Mouse (Mus musculus): ENCODE results near the gene Tbp. TPM values are rescaled to one million over a fixed set of nuclear protein-coding genes. Genes with fewer than 3 reads are reported as not detected.

Tbp gene
- polyA plus RNA-seq, 1 experiment from 2014 or later: 76.7 TPM

DNA sequence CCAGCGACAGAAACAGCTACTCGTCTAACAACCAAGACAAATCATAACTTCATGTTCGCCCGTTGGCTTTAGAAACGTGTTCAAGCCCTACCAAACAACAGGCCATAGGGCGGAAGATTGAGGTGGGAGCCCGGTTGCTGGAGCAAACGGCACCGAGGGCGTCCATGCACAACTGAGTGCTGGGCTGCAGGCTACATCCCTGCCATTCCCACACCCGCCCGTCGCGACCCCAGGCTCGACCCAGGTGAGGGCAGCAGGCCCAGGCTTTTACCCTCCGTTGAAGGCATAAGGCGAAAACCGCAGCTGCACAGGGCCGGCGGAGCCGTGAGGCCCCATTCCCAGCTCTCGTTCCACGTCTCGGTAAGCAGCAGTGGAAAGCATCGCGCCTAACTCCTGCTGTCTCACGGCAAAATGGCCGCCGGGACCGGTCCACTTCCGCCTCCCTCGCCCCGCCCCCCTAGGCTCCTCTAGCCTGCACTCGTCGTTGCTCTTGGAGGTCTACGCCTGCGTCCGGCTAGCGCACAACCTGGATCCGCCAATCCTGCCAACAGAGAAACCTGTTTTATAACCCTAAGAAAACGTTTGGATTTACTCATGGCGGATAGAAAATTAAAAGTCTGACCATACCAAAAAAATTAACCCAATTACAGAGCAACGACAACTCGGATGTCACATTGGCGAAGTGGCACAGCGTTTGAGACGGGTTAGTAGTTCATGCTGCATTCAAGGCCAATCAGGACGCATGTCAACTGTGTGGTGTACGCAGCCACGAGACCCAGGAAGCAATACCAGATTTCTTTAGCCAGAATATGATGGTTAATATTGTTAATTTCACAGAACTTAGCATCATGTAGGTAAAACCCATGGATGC is 1.6 kb upstream of the Tbp start:
- DNase-seq (ENCODE audit: low spot score) (peak; percentile 94), ATAC-seq (ENCODE audit: low FRiP score) (peak; percentile 94)
- H3K27me3 ChIP-seq (ENCODE audit: control insufficient read depth, insufficient read depth, low read length): no peaks in the 10 kb centered on the region
- no peaks in the 10 kb centered on the region for H3K36me3 ChIP-seq (ENCODE audit: control insufficient read depth, insufficient read depth, low read length)
- H3K4me1 ChIP-seq (replicated peaks; ENCODE audit: control insufficient read depth, insufficient read depth, low read length): no peaks in the 10 kb centered on the region; the same call in 1 of the 2 replicates
- no peaks in the 10 kb centered on the region for H3K9me3 ChIP-seq (ENCODE audit: control insufficient read depth, low read length)
- peak overlapping the region; percentile 79 for H3K9ac ChIP-seq (ENCODE audit: low read depth, low read length)
- peak overlapping the region; percentile 81 for H3K27ac ChIP-seq (ENCODE audit: low read depth, low read length)
- H3K4me2 ChIP-seq (replicated peaks; ENCODE audit: low read depth, low read length): peak overlapping the region; percentile 82
- peak overlapping the region; percentile 82 for H3K4me3 ChIP-seq (ENCODE audit: low read depth, low read length)
- WGBS: under 1% methylated on average over 50 of the region's 50 CpGs

DNA sequence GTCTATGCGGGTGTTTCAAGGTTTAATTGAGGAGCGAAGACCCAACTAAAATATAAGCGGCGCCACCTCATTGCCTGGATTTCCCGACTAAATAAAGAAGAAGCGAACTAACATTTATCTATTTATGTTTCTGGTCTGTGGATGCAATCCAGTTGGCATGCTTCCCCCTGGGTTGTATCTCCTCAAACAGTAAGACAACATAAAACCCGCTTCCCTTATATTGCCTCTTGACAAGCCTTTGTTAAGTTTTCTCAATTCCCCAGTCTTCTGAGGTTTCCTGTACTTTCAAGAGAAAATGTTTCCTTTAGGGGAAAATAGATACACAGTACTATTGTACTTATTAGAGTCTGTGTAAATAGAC is 955 bp upstream of the Tbp start:
- no peak for ATAC-seq (ENCODE audit: low FRiP score)

DNA sequence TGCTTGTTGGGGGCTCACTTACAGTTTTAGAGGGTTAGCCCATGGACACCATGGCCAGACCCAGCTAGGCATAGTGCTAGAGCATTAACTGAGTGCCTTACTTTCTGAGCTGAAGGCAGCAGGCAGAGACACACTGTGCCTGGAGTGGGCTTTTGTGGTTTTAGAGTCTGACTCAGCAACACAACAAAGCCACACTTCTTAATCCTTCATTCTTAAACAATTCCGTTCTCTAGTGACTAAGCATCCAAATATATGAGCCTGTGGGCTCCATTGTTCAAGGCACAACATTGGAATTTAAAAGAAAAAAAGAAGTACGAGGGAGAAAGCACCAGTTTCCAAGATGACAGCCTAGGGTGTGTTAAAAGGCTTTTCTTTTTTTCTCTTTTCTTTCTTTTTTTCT is 11.0 kb downstream of the Tbp start:
- no peak overlapping the region for H3K4me3 ChIP-seq (ENCODE audit: low read depth, low read length)
- peaks cover 14% of the 10 kb centered on the region for H3K36me3 ChIP-seq (ENCODE audit: control insufficient read depth, insufficient read depth, low read length)
- ATAC-seq (ENCODE audit: low FRiP score): no peak
- no peak overlapping the region for H3K4me2 ChIP-seq (replicated peaks; ENCODE audit: low read depth, low read length)
- no peak for DNase-seq (ENCODE audit: low spot score)
- H3K27ac ChIP-seq (ENCODE audit: low read depth, low read length): no peak overlapping the region
- H3K27me3 ChIP-seq (ENCODE audit: control insufficient read depth, insufficient read depth, low read length): no peaks in the 10 kb centered on the region
- no peaks in the 10 kb centered on the region for H3K9me3 ChIP-seq (ENCODE audit: control insufficient read depth, low read length)
- 87% methylated on average over 2 of the region's 2 CpGs for WGBS
- no peak overlapping the region for H3K9ac ChIP-seq (ENCODE audit: low read depth, low read length)
- no peaks in the 10 kb centered on the region for H3K4me1 ChIP-seq (replicated peaks; ENCODE audit: control insufficient read depth, insufficient read depth, low read length)

More for the DNA sequence above, 955 bp upstream of the Tbp start:
- Histone ChIP-seq H3K4me3 (ENCODE audit: low read depth, low read length) (peak overlapping the region; percentile 82), H3K4me2 (replicated peaks; ENCODE audit: low read depth, low read length) (peak overlapping the region; percentile 82), H3K36me3 (ENCODE audit: control insufficient read depth, insufficient read depth, low read length) (no peaks in the 10 kb centered on the region), H3K9ac (ENCODE audit: low read depth, low read length) (peak overlapping the region; percentile 79; the same call in 1 of the 2 replicates), H3K27ac (ENCODE audit: low read depth, low read length) (no peak overlapping the region), H3K4me1 (replicated peaks; ENCODE audit: control insufficient read depth, insufficient read depth, low read length) (no peaks in the 10 kb centered on the region; the same call in 1 of the 2 replicates), H3K27me3 (ENCODE audit: control insufficient read depth, insufficient read depth, low read length) (no peaks in the 10 kb centered on the region), H3K9me3 (ENCODE audit: control insufficient read depth, low read length) (no peaks in the 10 kb centered on the region)
- WGBS: 53% methylated on average over 7 of the region's 7 CpGs
- no peak for DNase-seq (ENCODE audit: low spot score)

DNA sequence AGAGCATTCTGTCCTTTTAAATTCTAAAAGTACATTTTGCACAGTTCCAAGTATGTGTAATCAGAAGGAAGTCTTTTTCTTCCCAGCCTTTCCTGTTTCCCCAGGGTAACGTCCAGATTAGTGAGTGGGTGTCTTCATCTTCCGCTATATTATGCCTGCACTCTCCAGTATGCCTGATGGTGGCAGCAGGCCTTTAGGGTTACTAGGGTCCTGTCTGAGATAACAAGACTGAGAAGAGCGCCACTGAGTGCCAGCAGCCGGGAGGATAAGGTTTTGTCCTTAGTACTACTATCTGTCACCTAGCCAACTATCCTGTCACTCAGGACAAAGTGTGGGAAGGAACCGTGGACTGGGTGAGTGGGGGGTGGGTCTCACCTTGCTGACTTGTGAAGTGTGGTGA is 18.1 kb downstream of the Tbp start:
- Histone ChIP-seq H3K27me3 (ENCODE audit: control insufficient read depth, insufficient read depth, low read length) (no peaks in the 10 kb centered on the region), H3K36me3 (ENCODE audit: control insufficient read depth, insufficient read depth, low read length) (peaks cover 13% of the 10 kb centered on the region), H3K9ac (ENCODE audit: low read depth, low read length) (no peak overlapping the region), H3K27ac (ENCODE audit: low read depth, low read length) (no peak overlapping the region), H3K4me2 (replicated peaks; ENCODE audit: low read depth, low read length) (no peak overlapping the region), H3K4me3 (ENCODE audit: low read depth, low read length) (no peak overlapping the region), H3K4me1 (replicated peaks; ENCODE audit: control insufficient read depth, insufficient read depth, low read length) (no peaks in the 10 kb centered on the region), H3K9me3 (ENCODE audit: control insufficient read depth, low read length) (no peaks in the 10 kb centered on the region)
- WGBS: 84% methylated on average over 5 of the region's 5 CpGs
- ATAC-seq (ENCODE audit: low FRiP score) (no peak), DNase-seq (ENCODE audit: low spot score) (no peak)

DNA sequence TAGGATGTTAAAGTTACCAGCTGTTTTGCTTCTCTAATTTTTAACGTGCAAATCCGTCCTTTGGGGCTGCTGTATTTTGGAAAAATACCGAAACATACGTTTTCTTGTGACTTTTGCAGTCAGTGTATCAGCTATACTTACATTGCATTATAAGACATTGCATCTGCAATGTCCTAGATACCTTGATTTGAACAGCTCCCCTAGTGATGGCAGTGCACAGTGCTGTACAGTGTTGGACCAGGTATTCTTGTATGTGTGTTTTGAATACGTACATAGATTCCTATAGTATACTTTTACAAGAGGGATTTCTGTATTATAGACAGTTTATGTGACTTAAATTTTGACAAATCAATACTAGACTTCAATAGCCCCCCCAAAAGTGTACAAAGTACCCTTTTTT is 18.5 kb downstream of the Tbp start:
- WGBS: 92% methylated on average over 5 of the region's 5 CpGs
- no peaks in the 10 kb centered on the region for H3K4me1 ChIP-seq (replicated peaks; ENCODE audit: control insufficient read depth, insufficient read depth, low read length)
- H3K36me3 ChIP-seq (ENCODE audit: control insufficient read depth, insufficient read depth, low read length): peaks cover 13% of the 10 kb centered on the region
- no peaks in the 10 kb centered on the region for H3K9me3 ChIP-seq (ENCODE audit: control insufficient read depth, low read length)
- ATAC-seq (ENCODE audit: low FRiP score) (no peak), DNase-seq (ENCODE audit: low spot score) (no peak)
- H3K4me2 ChIP-seq (replicated peaks; ENCODE audit: low read depth, low read length): no peak overlapping the region
- no peak overlapping the region for H3K27ac ChIP-seq (ENCODE audit: low read depth, low read length)
- H3K27me3 ChIP-seq (ENCODE audit: control insufficient read depth, insufficient read depth, low read length): no peaks in the 10 kb centered on the region
- H3K4me3 ChIP-seq (ENCODE audit: low read depth, low read length): no peak overlapping the region
- H3K9ac ChIP-seq (ENCODE audit: low read depth, low read length): no peak overlapping the region

DNA sequence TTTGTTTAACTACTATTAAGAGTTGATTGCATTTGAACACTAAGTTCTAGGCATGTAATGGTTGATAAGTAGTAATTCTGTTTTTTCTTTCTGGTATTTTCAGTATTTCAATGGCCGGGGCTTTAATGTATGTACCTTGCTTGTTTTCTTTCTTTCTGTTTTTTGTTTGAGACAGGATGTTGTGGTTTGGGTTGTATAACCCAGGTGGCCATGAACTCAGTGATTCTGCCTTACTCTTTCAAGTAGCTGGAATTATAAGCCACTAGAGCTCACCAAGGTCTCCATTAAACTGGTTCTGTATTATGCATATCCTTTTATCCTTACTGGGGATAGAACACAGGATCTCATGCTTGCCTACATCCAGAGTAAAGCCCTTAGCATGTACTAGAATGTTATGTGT is 19.1 kb downstream of the Tbp start:
- ATAC-seq (ENCODE audit: low FRiP score): no peak
- H3K9ac ChIP-seq (ENCODE audit: low read depth, low read length): no peak overlapping the region
- H3K36me3 ChIP-seq (ENCODE audit: control insufficient read depth, insufficient read depth, low read length): peaks cover 11% of the 10 kb centered on the region
- no peak overlapping the region for H3K27ac ChIP-seq (ENCODE audit: low read depth, low read length)
- no peaks in the 10 kb centered on the region for H3K4me1 ChIP-seq (replicated peaks; ENCODE audit: control insufficient read depth, insufficient read depth, low read length)
- no peak overlapping the region for H3K4me3 ChIP-seq (ENCODE audit: low read depth, low read length)
- 91% methylated on average over 1 of the region's 1 CpGs for WGBS
- no peaks in the 10 kb centered on the region for H3K9me3 ChIP-seq (ENCODE audit: control insufficient read depth, low read length)
- no peak for DNase-seq (ENCODE audit: low spot score)
- H3K4me2 ChIP-seq (replicated peaks; ENCODE audit: low read depth, low read length): no peak overlapping the region
- no peaks in the 10 kb centered on the region for H3K27me3 ChIP-seq (ENCODE audit: control insufficient read depth, insufficient read depth, low read length)

DNA sequence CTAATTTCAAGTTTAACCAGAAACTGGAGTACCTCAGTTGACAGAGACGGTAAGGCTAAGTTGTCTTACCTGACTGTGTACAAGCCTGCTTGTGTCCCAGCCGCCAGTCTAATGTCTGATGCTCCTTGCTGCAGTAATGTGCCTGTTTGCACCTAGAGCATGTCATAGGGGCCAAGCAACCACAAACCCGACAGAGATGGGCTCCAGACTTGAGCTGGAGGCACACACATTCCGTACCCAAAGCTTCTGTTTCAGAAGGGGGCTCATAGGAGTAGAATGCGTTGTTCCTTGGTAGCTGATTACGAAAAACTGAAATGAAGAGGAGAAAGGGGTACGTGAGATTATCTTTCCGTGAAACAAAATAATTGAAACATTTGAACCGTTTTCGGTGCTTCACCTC is 26.6 kb downstream of the Tbp start:
- DNase-seq (ENCODE audit: low spot score) (peak; percentile 29), ATAC-seq (ENCODE audit: low FRiP score) (no peak)
- 17% methylated on average over 10 of the region's 10 CpGs for WGBS
- Histone ChIP-seq H3K36me3 (ENCODE audit: control insufficient read depth, insufficient read depth, low read length) (0 out of 2 replicates have a peak, but pooled peaks cover 3% of the 10 kb centered on the region), H3K4me2 (replicated peaks; ENCODE audit: low read depth, low read length) (peak overlapping the region; percentile 62), H3K27me3 (ENCODE audit: control insufficient read depth, insufficient read depth, low read length) (no peaks in the 10 kb centered on the region), H3K27ac (ENCODE audit: low read depth, low read length) (no peak overlapping the region), H3K4me3 (ENCODE audit: low read depth, low read length) (peak overlapping the region; percentile 89), H3K4me1 (replicated peaks; ENCODE audit: control insufficient read depth, insufficient read depth, low read length) (0 out of 2 replicates have a peak, but pooled peaks cover 2% of the 10 kb centered on the region), H3K9me3 (ENCODE audit: control insufficient read depth, low read length) (no peaks in the 10 kb centered on the region), H3K9ac (ENCODE audit: low read depth, low read length) (peak overlapping the region; percentile 78)

DNA sequence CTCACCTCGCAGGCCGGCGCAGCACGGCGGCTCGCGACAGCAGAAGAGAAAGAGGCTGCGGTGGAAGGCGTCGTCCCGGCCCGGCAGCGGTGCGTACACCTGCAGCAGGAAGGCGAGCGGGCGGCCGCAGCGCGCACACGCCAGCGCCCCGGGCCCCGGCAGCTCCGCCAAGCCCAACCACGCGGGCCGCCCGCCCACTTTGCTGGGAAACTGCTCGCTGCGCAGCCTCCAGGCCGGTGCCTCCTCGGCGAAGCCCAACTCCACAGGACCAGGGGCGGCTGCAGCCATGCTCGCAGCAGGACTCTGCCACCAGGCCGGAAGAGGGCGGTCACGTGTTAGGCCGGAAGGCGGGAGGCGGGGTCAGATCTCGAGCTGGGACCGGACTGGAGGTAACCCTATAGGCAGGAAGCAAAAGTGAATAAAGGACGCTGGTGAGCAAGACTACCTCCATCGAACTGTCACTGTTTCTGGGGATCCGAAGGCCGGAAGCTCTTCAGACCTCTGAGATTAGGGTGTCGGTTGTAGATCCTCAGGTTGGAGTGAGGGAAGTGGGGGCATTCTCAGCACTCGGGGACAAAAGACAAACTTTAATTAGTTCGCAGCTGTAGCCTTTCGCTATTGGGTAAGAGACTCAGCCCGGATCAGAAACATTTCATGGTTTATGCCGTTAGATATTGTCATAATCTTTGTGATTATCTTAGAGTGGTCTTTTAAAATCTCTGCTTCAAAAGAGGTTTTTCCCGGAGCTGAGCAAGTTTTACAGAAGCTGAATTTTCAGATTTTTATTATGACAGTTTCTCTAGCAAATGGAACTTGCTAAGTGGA is 27.5 kb downstream of the Tbp start, which contains the start of gene Pdcd2:
Gene Pdcd2, minus strand, starts transcription at position 316 of the 825 bp plus-strand sequence.
- WGBS: 2% methylated on average over 43 of the region's 55 CpGs
- ATAC-seq (ENCODE audit: low FRiP score): peak; percentile 98
- Histone ChIP-seq H3K36me3 (ENCODE audit: control insufficient read depth, insufficient read depth, low read length) (0 out of 2 replicates have a peak, but pooled peaks cover 2% of the 10 kb centered on the region), H3K9ac (ENCODE audit: low read depth, low read length) (peak within 1 kb of the TSS; percentile 78), H3K4me1 (replicated peaks; ENCODE audit: control insufficient read depth, insufficient read depth, low read length) (0 out of 2 replicates have a peak, but pooled peaks cover 2% of the 10 kb centered on the region), H3K4me2 (replicated peaks; ENCODE audit: low read depth, low read length) (peak within 1 kb of the TSS; percentile 62), H3K9me3 (ENCODE audit: control insufficient read depth, low read length) (no peaks in the 10 kb centered on the region), H3K27ac (ENCODE audit: low read depth, low read length) (peak within 1 kb of the TSS; percentile 65), H3K4me3 (ENCODE audit: low read depth, low read length) (peak within 1 kb of the TSS; percentile 89), H3K27me3 (ENCODE audit: control insufficient read depth, insufficient read depth, low read length) (no peaks in the 10 kb centered on the region)
- peak; percentile 97 for DNase-seq (ENCODE audit: low spot score)

Data from hindbrain, embryonic 11.5 days (tissue).